Mouse (Mus musculus): ENCODE measurements around the gene Rab5b.

- TF ChIP-seq POLR2A (IDR thresholded peaks at IDR 0.05; ENCODE audit: low read depth, low read length) (no peak), CTCF (IDR thresholded peaks at IDR 0.05; ENCODE audit: extremely low read depth, insufficient read length, insufficient replicate concordance, low read depth, low read length) (no peak)
Observed at GRCm38 (mm10) chr10:128646139-128647089, 49.6 kb downstream of the Rab5b start.

Measured in small intestine, adult 2 months (tissue).